Mouse (Mus musculus) lung, embryonic 15.5 days (tissue): ENCODE results near the gene Dram2. TPM values are rescaled to one million over a fixed set of nuclear protein-coding genes. Genes with fewer than 3 reads are reported as not detected.

Source experiments
- ATAC-seq: fragments of 200-750 bp; cut with Nextera tagmentation; 2 replicates; pipeline ENCODE4 v1.8.0; 2017; ENCODE audit warnings: moderate number of reproducible peaks, borderline replicate concordance; ENCODE audit not compliant: low FRiP score, low TSS enrichment; ENCODE audit errors: extremely low read depth
- H3K27ac ChIP-seq: fragments of 300-500 bp; sonication (generic); 2 replicates; pipeline ENCODE4 v1.5.1; 2015; ENCODE audit warnings: moderate library complexity, mild to moderate bottlenecking, inconsistent platforms
- H3K27me3 ChIP-seq: fragments of 300-500 bp; sonication (generic); 2 replicates; pipeline ENCODE4 v1.6.1; 2015; ENCODE audit warnings: inconsistent platforms
- H3K36me3 ChIP-seq: fragments of 300-500 bp; sonication (generic); 2 replicates; pipeline ENCODE4 v1.6.1; 2015; ENCODE audit warnings: inconsistent platforms
- H3K4me1 ChIP-seq: fragments of 300-500 bp; sonication (generic); 2 replicates; pipeline ENCODE4 v1.6.1; 2015; ENCODE audit warnings: inconsistent platforms
- H3K4me2 ChIP-seq: fragments of 300-500 bp; sonication (generic); 2 replicates; pipeline ENCODE4 v1.6.1; 2015; ENCODE audit warnings: inconsistent platforms, mild to moderate bottlenecking, moderate library complexity
- H3K4me3 ChIP-seq: fragments of 300-500 bp; sonication (generic); 2 replicates; pipeline ENCODE4 v1.5.1; 2015; ENCODE audit warnings: mild to moderate bottlenecking, inconsistent platforms
- H3K9ac ChIP-seq: fragments of 300-500 bp; sonication (generic); 2 replicates; pipeline ENCODE4 v1.6.1; 2015; ENCODE audit warnings: inconsistent platforms
- H3K9me3 ChIP-seq: fragments of 300-500 bp; sonication (generic); 2 replicates; pipeline ENCODE4 v1.6.1; 2016; ENCODE audit warnings: inconsistent platforms
- WGBS: fragments of 180-500 bp; shearing (Covaris S2); methylation state at CpG from one replicate; pipeline ENCODE4 v1.1.7; 2015; 5-methylcytosine and 5-hydroxymethylcytosine counted together
- polyA plus RNA-seq: library from polyadenylated mRNA; unstranded; fragments of >200 nt; fragmentation: Nextera tagmentation; extraction: Ambion mirVana; gene quantifications from 2 replicates; pipeline ENCODE4 v1.2.1, GENCODE M21; 2015

The Dram2 gene
- polyA plus RNA-seq, result 72.5 and 78.0 TPM in 2 replicates

- Histone ChIP-seq H3K4me2 (peak within 1 kb of the TSS; percentile 65), H3K4me3 (peak within 1 kb of the TSS; percentile 78), H3K27me3 (no peaks in the 10 kb centered on the region), H3K9ac (peak within 1 kb of the TSS; percentile 94), H3K9me3 (no peaks in the 10 kb centered on the region), H3K4me1 (peaks cover 20% of the 10 kb centered on the region), H3K27ac (peak within 1 kb of the TSS; percentile 99), H3K36me3 (no peaks in the 10 kb centered on the region; the same call in 1 of the 2 replicates)
- WGBS, result under 1% methylated on average over 63 of the region's 63 CpGs
- ATAC-seq, result peak; percentile 96
These were observed at the start of gene Dram2, which contains the start of gene Cept1 for GRCm38 (mm10) chr3:106547171-106547923. TSS of gene Dram2 (plus strand) at chr3:106547798. TSS of gene Cept1 (minus strand) at chr3:106547802.

DNA sequence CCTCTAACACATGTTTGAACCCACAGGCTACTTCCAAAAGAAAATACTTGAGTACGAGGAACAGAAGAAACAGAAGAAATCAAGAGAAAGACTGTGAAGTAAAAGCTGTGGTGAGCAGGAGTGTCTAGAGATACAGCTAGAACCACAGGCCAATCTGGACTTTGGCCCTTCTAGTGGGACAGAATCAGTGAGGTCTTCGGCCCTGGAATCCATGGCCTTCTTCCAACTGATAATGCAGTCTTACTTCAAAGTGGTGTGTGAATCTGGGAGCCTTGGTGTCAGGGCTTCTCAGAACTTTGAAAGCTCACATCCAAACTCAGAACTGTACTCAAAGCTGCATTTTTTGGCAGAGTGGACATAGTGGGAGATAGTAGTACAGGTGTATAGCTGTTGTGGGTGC, 47.1 kb upstream of the Dram2 start:
- ATAC-seq, result no peak
- Histone ChIP-seq H3K27me3 (no peaks in the 10 kb centered on the region), H3K27ac (no peak overlapping the region), H3K4me2 (no peak overlapping the region), H3K9ac (no peak overlapping the region), H3K36me3 (peaks cover 27% of the 10 kb centered on the region), H3K9me3 (no peaks in the 10 kb centered on the region), H3K4me3 (no peak overlapping the region), H3K4me1 (peaks cover 13% of the 10 kb centered on the region; the same call in 1 of the 2 replicates)
- WGBS, result 83% methylated on average over 2 of the region's 2 CpGs

GRCm38 (mm10) chr3:106502892-106503291, 44.7 kb upstream of the Dram2 start:
- Histone ChIP-seq H3K9me3 (no peaks in the 10 kb centered on the region), H3K36me3 (peaks cover 27% of the 10 kb centered on the region), H3K27ac (no peak overlapping the region), H3K4me1 (no peaks in the 10 kb centered on the region), H3K4me3 (no peak overlapping the region), H3K9ac (no peak overlapping the region), H3K27me3 (no peaks in the 10 kb centered on the region), H3K4me2 (no peak overlapping the region)
- 85% methylated on average over 2 of the region's 2 CpGs for WGBS
- no peak for ATAC-seq

- H3K27me3 ChIP-seq, result no peaks in the 10 kb centered on the region
These were observed 36.9 kb upstream of the Dram2 start for GRCm38 (mm10) chr3:106510669-106511068.

GRCm38 (mm10) chr3:106515016-106515415, 32.6 kb upstream of the Dram2 start:
- 79% methylated on average over 6 of the region's 6 CpGs for WGBS
- H3K4me1 ChIP-seq, result no peaks in the 10 kb centered on the region
- H3K27me3 ChIP-seq, result no peaks in the 10 kb centered on the region
- H3K9ac ChIP-seq, result no peak overlapping the region
- peaks cover 3% of the 10 kb centered on the region; the same call in 1 of the 2 replicates for H3K36me3 ChIP-seq
- H3K9me3 ChIP-seq, result no peaks in the 10 kb centered on the region
- H3K4me3 ChIP-seq, result no peak overlapping the region
- H3K4me2 ChIP-seq, result no peak overlapping the region
- ATAC-seq, result no peak
- no peak overlapping the region for H3K27ac ChIP-seq

More at GRCm38 (mm10) chr3:106510669-106511068, 36.9 kb upstream of the Dram2 start:
- Histone ChIP-seq H3K9ac (no peak overlapping the region), H3K9me3 (no peaks in the 10 kb centered on the region), H3K4me2 (no peak overlapping the region), H3K4me1 (no peaks in the 10 kb centered on the region), H3K27ac (no peak overlapping the region), H3K4me3 (no peak overlapping the region), H3K36me3 (peaks cover 3% of the 10 kb centered on the region; the same call in 1 of the 2 replicates)
- ATAC-seq, result no peak
- 65% methylated on average over 1 of the region's 1 CpGs for WGBS

DNA sequence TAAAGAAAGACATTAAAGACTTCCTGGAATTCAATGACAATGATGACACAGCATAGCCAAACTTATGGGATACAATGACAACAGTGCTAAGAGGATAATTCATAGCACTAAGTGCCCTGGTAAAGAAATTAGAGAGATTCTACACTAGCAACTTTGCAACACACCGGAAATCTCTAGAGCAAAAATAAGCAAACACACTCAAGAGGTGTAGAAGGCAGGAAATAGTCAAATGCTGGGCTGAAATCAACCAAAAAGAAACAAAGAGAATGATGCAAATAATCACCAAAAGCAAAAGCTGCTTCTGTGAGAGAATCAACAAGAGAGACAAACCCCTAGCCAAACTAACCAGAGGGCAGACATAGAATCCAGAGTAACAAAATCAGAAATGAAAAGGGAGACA, 24.9 kb upstream of the Dram2 start:
- ATAC-seq, result no peak
- 94% methylated on average over 1 of the region's 1 CpGs for WGBS
- H3K27me3 ChIP-seq, result no peaks in the 10 kb centered on the region
- no peaks in the 10 kb centered on the region for H3K36me3 ChIP-seq
- no peaks in the 10 kb centered on the region for H3K9me3 ChIP-seq
- H3K9ac ChIP-seq, result no peak overlapping the region
- H3K4me2 ChIP-seq, result no peak overlapping the region
- H3K4me3 ChIP-seq, result no peak overlapping the region
- H3K27ac ChIP-seq, result no peak overlapping the region
- H3K4me1 ChIP-seq, result no peaks in the 10 kb centered on the region

GRCm38 (mm10) chr3:106526411-106526810, 21.2 kb upstream of the Dram2 start:
- no peaks in the 10 kb centered on the region for H3K4me1 ChIP-seq
- no peak overlapping the region for H3K9ac ChIP-seq
- no peak overlapping the region for H3K27ac ChIP-seq
- no peak overlapping the region for H3K4me2 ChIP-seq
- no peak overlapping the region for H3K4me3 ChIP-seq
- H3K27me3 ChIP-seq, result no peaks in the 10 kb centered on the region
- whole genome bisulfite sequencing, result 92% methylated on average over 2 of the region's 2 CpGs
- H3K36me3 ChIP-seq, result no peaks in the 10 kb centered on the region
- H3K9me3 ChIP-seq, result no peaks in the 10 kb centered on the region
- no peak for ATAC-seq

DNA sequence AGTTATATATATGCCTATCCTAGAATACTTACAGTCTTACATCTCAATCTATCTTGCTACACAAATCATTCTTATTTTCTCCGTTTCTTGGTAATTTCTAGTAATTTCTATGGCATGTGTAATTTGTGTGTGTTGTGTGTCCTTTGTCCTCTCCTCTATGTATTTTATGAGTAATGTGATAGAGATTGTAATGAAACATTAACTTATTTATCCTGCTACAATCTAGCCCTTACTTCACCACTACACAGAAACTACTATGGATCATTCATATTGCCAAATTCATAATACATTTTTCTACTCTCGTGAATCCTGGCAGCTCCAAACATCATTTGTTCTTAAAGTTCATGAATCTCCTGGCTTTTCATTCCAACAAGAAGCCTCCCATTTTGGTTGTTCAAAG, 19.6 kb upstream of the Dram2 start:
- Histone ChIP-seq H3K4me1 (no peaks in the 10 kb centered on the region), H3K36me3 (no peaks in the 10 kb centered on the region), H3K9me3 (no peaks in the 10 kb centered on the region), H3K27me3 (no peaks in the 10 kb centered on the region), H3K4me3 (no peak overlapping the region), H3K4me2 (no peak overlapping the region), H3K27ac (no peak overlapping the region), H3K9ac (no peak overlapping the region)
- 90% methylated on average over 2 of the region's 2 CpGs for WGBS
- no peak for ATAC-seq

GRCm38 (mm10) chr3:106533277-106533676, 14.3 kb upstream of the Dram2 start:
- Histone ChIP-seq H3K4me2 (no peak overlapping the region), H3K27ac (no peak overlapping the region), H3K36me3 (peaks cover 10% of the 10 kb centered on the region), H3K4me1 (no peaks in the 10 kb centered on the region), H3K9me3 (no peaks in the 10 kb centered on the region), H3K27me3 (no peaks in the 10 kb centered on the region), H3K9ac (no peak overlapping the region), H3K4me3 (no peak overlapping the region)
- 87% methylated on average over 2 of the region's 2 CpGs for whole genome bisulfite sequencing
- no peak for ATAC-seq

DNA sequence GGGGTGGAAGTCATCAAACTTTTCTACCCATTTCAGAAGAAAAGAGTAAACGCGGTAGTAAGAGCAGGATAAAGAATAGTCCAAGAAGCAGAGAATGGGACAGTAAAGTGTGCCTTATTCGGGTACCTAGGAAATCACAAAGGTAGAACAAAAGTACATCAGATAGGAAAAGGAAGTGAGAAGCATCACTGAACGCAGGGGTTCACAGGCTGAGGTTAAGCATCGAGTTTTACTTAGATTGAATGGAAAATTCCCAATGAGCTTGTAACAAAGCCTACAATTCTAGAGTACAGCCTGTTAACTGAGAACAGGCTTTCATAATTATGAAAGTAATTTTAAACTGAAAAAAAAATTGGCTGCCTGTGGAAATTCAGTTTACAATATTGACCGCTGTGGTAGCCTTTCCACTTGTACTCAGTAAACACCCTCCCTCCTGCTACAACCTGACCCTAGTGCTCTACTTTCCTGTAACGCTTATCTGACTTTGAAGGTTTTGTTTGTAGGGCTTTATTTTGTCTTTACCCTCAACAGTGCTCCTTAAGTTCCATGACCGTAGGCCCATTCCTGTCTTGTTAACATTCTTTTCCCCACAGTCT, 2.8 kb upstream of the Dram2 start:
- Histone ChIP-seq H3K4me1 (peaks cover 19% of the 10 kb centered on the region), H3K4me2 (no peak overlapping the region), H3K4me3 (no peak overlapping the region), H3K36me3 (no peaks in the 10 kb centered on the region), H3K27me3 (no peaks in the 10 kb centered on the region), H3K9me3 (no peaks in the 10 kb centered on the region), H3K9ac (no peak overlapping the region), H3K27ac (no peak overlapping the region)
- no peak for ATAC-seq
- WGBS, result 84% methylated on average over 8 of the region's 8 CpGs

- H3K9ac ChIP-seq, result peak overlapping the region; percentile 94
- H3K9me3 ChIP-seq, result no peaks in the 10 kb centered on the region
- WGBS, result 0% methylated on average over 27 of the region's 27 CpGs
These were observed 434 bp downstream of the Dram2 start for GRCm38 (mm10) chr3:106547924-106548539.

GRCm38 (mm10) chr3:106548971-106549370, 1.4 kb downstream of the Dram2 start:
- Histone ChIP-seq H3K9ac (no peak overlapping the region), H3K36me3 (peaks cover 5% of the 10 kb centered on the region; the same call in 1 of the 2 replicates), H3K4me3 (peak overlapping the region; percentile 78), H3K4me1 (peaks cover 20% of the 10 kb centered on the region), H3K27ac (no peak overlapping the region), H3K4me2 (peak overlapping the region; percentile 65), H3K27me3 (no peaks in the 10 kb centered on the region), H3K9me3 (no peaks in the 10 kb centered on the region)
- WGBS, result 16% methylated on average over 3 of the region's 3 CpGs
- no peak for ATAC-seq

More at GRCm38 (mm10) chr3:106547924-106548539, 434 bp downstream of the Dram2 start:
- ATAC-seq, result peak; percentile 28; the same call in 1 of the 2 replicates
- Histone ChIP-seq H3K36me3 (no peaks in the 10 kb centered on the region; the same call in 1 of the 2 replicates), H3K27ac (peak overlapping the region; percentile 99), H3K4me1 (peaks cover 20% of the 10 kb centered on the region), H3K4me3 (peak overlapping the region; percentile 78), H3K27me3 (no peaks in the 10 kb centered on the region), H3K4me2 (peak overlapping the region; percentile 65)
